Mouse (Mus musculus): Measurements from ENCODE around the gene Pctp. TPM values are rescaled to one million over a fixed set of nuclear protein-coding genes. Genes with fewer than 3 reads are reported as not detected.

The Pctp gene
- 0.20 and 0.25 TPM in 2 replicates for polyA plus RNA-seq (2012; ENCODE audit: low replicate concordance)

DNA sequence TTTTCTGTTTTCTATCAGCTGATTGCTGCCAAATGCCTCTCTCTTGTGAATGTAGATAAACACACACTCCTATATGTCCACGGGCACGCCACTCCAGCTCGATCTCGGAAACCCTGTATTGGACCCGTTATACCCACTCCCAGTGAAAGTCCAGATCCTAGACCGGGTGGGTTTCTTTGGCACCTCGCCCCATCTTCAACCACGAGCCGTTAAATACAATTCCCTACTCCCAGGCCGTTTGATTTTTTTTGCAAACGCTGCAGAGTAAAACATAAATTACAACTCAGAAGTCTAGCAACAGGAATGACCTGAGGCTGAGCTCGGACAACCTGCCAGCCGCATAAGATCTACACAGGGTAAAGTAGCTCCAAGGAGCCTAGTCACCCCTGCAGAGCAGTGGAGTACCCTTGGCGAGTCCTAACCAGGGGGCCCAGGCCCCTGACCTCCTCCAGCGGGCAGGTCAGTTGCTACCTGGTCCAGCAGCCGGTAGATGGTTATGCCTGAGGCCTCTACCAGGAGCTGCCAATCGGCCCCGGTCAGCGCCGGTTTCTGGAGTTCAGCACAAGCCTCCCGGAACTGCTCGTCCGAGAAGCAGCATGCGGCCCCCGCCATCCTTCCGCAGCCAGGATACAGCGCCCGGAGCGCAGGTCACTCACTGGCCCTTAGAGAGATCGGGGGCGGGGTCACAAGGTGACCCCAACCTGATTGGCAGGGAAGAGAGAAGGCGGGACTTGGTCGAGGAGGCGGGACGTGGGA, at the start of gene Pctp:
Pctp (minus strand) TSS at position 664 of the 756 bp plus-strand sequence.

DNA sequence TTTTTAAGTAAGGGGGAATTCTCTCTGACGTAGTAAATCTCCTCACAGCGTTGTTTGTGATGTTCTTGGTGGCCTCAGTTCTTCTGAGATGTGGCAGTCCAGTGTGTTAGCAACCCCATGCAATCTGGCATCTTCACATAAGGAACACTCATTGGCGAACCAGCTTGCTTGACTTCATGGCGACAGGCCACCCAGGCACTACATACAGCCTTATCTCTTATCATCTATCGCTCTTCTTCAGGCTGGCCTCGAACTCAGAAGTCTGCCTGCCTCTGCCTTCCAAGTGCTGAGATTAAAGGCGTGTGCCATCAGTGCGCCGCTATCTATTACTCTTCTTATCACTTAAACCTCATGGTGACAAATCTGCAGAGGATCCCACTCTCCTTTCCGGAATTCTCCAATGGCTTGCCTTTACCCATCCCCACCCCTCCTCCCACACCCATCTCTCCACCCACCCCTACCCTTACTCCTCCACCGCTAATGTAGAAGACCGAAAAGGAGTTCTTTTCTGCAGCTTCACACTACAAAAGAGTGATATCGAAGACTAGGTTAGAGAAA, 27.2 kb upstream of the Pctp start, which contains the start of gene Tmem100:
Tmem100 (plus strand) TSS at position 508 of the 558 bp plus-strand sequence.

Other genes with a start within 250 kb of the Pctp start
- not detected in 2 replicates for gene Ankfn1, start 225.2 kb downstream of the Pctp start, polyA plus RNA-seq (2012; ENCODE audit: low replicate concordance)
- gene Tmem100, start 27.5 kb upstream of the Pctp start, polyA plus RNA-seq (2012; ENCODE audit: low replicate concordance), result not detected in 2 replicates
- gene Gm45716, start 184.8 kb upstream of the Pctp start, polyA plus RNA-seq (2012; ENCODE audit: low replicate concordance), result 0.50 and 1.2 TPM in 2 replicates
- 4.4 and 7.1 TPM in 2 replicates for gene Mmd, start 246.6 kb upstream of the Pctp start, polyA plus RNA-seq (2012; ENCODE audit: low replicate concordance)